Mouse (Mus musculus) liver, adult 2 months (tissue): Measurements from ENCODE around the gene Limd1. TPM values are rescaled to one million over a fixed set of nuclear protein-coding genes. Genes with fewer than 3 reads are reported as not detected.

Experiments
- DNase-seq: peaks from one replicate; pipeline ENCODE4 v3.0.0-alpha.2; 2011; ENCODE audit warnings: low read depth, low spot score; ENCODE audit errors: extremely low read depth
- H3K27ac ChIP-seq: fragments of 200-500 bp; replicated peaks from 2 replicates; pipeline ENCODE4 v1.5.1; 2012; ENCODE audit warnings: low read depth, mild to moderate bottlenecking, control low read depth, inconsistent platforms, low read length; ENCODE audit not compliant: insufficient read depth
- H3K27me3 ChIP-seq: fragments of 200-500 bp; 2 replicates; pipeline ENCODE4 v1.6.1; 2012; ENCODE audit warnings: mild to moderate bottlenecking, moderate library complexity, low read length, inconsistent platforms; ENCODE audit not compliant: control insufficient read depth, insufficient read depth
- H3K36me3 ChIP-seq: fragments of 200-500 bp; 2 replicates; pipeline ENCODE4 v1.6.1; 2012; ENCODE audit warnings: low read length, inconsistent platforms; ENCODE audit not compliant: control insufficient read depth, insufficient read depth
- H3K4me1 ChIP-seq: fragments of 200-500 bp; 2 replicates; pipeline ENCODE4 v1.6.1; 2011; ENCODE audit warnings: low read length; ENCODE audit not compliant: control insufficient read depth, insufficient read depth
- H3K4me3 ChIP-seq: fragments of 200-500 bp; 2 replicates; pipeline ENCODE4 v1.5.1; 2011; ENCODE audit warnings: low read depth, mild to moderate bottlenecking, control low read depth, low read length, moderate library complexity; ENCODE audit not compliant: insufficient read depth
- H3K79me2 ChIP-seq: fragments of 200-500 bp; 2 replicates; pipeline ENCODE4 v1.6.1; 2012; ENCODE audit warnings: inconsistent platforms, mild to moderate bottlenecking, low read length, moderate library complexity; ENCODE audit not compliant: control insufficient read depth, insufficient read depth
- H3K9ac ChIP-seq: fragments of 200-500 bp; 2 replicates; pipeline ENCODE4 v1.6.1; 2012; ENCODE audit warnings: low read depth, mild to moderate bottlenecking, control low read depth, inconsistent platforms, low read length
- CTCF ChIP-seq: fragments of 200-500 bp; IDR thresholded peaks from 2 replicates; pipeline ENCODE4 v1.5.1; 2011; ENCODE audit warnings: low read depth, low read length, control low read depth
- POLR2A ChIP-seq: fragments of 200-500 bp; IDR thresholded peaks from 2 replicates; pipeline ENCODE4 v1.6.1; 2011; ENCODE audit warnings: low read length, control low read depth; ENCODE audit not compliant: insufficient read depth; ENCODE audit errors: extremely low read depth
- WGBS: fragments of 180-500 bp; shearing (Covaris S2); methylation state at CpG from one replicate; pipeline ENCODE4 v1.1.7; 2018; 5-methylcytosine and 5-hydroxymethylcytosine counted together
- polyA plus RNA-seq: library from polyadenylated mRNA; depleted of rRNA; stranded (reverse); fragments of >200 nt; gene quantifications from 2 replicates; pipeline ENCODE4 v1.2.3, GENCODE M21; 2012
- total RNA-seq: library from RNA; depleted of rRNA; stranded (reverse); fragments of >200 nt; gene quantifications from 2 replicates; pipeline ENCODE4 v1.2.3, GENCODE M21; 2014

Gene Limd1
- total and polyA plus RNA-seq, 2 experiments = 19.7 to 24.6 TPM

DNA sequence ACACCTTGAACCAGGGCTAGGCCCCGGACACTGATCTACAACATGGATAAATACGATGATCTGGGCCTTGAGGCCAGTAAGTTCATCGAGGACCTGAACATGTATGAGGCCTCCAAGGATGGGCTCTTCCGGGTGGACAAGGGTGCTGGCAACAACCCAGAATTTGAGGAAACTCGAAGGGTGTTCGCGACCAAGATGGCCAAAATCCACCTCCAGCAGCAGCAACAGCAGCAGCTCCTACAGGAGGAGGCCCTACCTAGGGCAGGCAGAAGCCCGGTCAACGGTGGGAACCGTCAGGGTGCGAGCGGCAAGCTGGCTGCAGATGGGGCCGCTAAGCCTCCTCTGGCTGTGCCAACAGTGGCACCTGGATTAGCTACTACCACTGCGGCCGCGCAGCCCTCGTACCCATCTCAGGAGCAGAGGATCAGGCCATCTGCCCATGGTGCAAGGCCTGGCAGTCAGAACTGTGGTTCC lies 727 bp downstream of the Limd1 start:
- peaks cover 26% of the 10 kb centered on the region for H3K4me1 ChIP-seq
- H3K36me3 ChIP-seq = peaks cover 2% of the 10 kb centered on the region; the same call in 1 of the 2 replicates
- DNase-seq = peak; percentile 37

DNA sequence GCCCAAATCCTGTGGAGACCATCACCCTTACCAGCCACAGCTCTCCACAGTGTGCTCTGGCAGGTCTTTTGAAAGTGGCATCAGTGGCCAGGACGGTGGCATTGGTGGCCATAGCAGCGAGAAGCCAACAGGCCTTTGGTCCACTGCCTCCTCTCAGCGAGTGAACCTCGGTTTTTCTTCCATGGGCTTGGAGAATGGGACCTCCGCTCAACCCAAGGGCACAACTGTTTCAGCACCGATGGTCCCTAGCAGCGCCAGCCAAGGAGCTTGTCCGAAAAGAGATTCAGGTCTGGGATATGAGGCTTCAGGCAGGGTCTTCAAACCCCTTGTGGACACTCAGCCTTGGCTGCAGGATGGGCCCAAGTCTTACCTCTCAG lies 1.4 kb downstream of the Limd1 start:
- Histone ChIP-seq H3K27ac (no peak overlapping the region), H3K4me1 (peaks cover 26% of the 10 kb centered on the region), H3K27me3 (no peaks in the 10 kb centered on the region), H3K4me3 (0 out of 2 replicates have a peak overlapping the region, but pooled peaks have one; percentile 2), H3K79me2 (peaks cover 39% of the 10 kb centered on the region), H3K9ac (no peak overlapping the region; the same call in 1 of the 2 replicates), H3K36me3 (peaks cover 2% of the 10 kb centered on the region; the same call in 1 of the 2 replicates)
- WGBS = 69% methylated on average over 8 of the region's 8 CpGs
- TF ChIP-seq POLR2A = no peak
- no peak for TF ChIP-seq CTCF
- no peak for DNase-seq

More for the DNA sequence above, 727 bp downstream of the Limd1 start:
- Histone ChIP-seq H3K79me2 (peaks cover 33% of the 10 kb centered on the region), H3K9ac (peak overlapping the region; percentile 94), H3K4me3 (peak overlapping the region; percentile 96), H3K27me3 (no peaks in the 10 kb centered on the region), H3K27ac (peak overlapping the region; percentile 94)
- WGBS = 4% methylated on average over 17 of the region's 17 CpGs
- TF ChIP-seq CTCF = no peak
- no peak for TF ChIP-seq POLR2A

DNA sequence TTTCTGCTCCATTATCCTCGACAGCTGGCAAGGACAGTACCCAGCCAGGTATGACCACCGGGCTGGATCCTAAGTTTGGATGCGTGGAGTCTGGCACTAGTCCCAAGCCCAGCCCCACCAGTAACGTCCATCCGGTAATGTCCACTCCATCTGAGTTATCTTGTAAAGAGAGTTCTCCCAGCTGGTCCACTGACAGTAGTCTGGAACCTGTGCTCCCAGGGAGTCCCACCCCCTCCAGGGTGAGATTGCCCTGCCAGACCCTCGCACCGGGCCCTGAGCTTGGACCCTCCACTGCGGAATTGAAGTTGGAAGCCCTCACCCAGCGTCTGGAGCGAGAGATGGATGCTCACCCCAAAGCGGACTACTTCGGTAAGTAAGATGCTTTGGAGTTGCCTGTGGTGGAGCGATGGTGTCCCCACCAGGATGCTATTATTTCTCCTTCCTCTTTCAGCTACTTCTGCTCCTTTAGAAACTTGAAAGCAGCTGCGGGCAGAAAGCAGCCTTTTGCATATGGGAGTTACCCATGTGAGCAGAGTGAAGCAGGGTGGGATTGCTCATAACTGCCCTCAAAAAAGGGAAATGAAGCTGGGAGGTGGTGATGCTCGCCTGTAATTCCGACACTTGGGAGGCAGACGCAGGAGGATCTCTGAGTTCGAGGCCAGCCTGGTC lies 1.9 kb downstream of the Limd1 start:
- Histone ChIP-seq H3K4me3 (peak overlapping the region; percentile 19), H3K79me2 (peaks cover 40% of the 10 kb centered on the region), H3K27me3 (no peaks in the 10 kb centered on the region), H3K27ac (no peak overlapping the region), H3K36me3 (peaks cover 2% of the 10 kb centered on the region; the same call in 1 of the 2 replicates), H3K9ac (no peak overlapping the region), H3K4me1 (peaks cover 26% of the 10 kb centered on the region)
- no peak for TF ChIP-seq CTCF
- no peak for TF ChIP-seq POLR2A
- WGBS = 71% methylated on average over 18 of the region's 18 CpGs
- no peak for DNase-seq

DNA sequence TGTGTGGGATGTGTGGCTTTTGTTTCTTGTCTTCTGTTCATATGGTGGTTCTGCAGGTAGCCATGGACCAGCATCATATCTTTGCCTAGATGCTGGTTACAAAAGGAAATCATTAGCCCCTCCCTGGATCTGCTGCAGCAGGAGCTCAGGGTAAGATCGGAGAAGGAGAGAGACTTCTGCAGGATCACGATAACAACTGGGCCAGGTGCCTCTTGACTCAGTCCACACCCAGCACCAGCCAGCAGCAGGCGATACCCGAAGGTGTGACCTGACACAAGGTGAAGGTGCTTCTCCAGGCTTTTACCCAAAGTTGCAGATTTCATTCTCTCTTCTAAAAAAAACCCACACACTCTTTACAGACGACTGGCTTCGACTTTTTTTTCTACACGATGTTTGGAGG lies 2.6 kb downstream of the Limd1 start:
- WGBS = 53% methylated on average over 7 of the region's 7 CpGs
- no peak overlapping the region for H3K9ac ChIP-seq
- no peak for TF ChIP-seq CTCF
- no peak for TF ChIP-seq POLR2A

DNA sequence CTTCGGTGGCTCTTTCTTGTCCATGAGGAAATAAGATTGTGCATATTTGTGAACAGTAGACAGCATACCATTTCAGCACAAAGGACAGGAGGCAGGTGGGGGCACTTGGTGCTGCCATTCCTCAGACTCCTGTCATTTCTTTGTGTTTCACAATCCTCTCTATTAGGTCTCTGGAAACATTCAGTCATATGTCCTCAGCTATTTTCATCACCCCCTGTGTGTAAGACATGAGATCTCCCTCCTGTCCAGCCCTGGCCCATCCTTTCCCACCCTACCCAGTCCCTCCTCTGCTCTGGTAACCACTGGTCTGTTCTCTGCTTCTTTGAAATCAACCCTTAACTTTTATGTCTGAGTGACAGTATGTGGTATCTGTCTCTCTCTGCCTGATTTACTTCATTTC lies 5.1 kb downstream of the Limd1 start:
- H3K79me2 ChIP-seq = peaks cover 47% of the 10 kb centered on the region
- H3K27ac ChIP-seq = no peak overlapping the region
- H3K4me3 ChIP-seq = no peak overlapping the region
- WGBS = 88% methylated on average over 1 of the region's 1 CpGs
- H3K4me1 ChIP-seq = peaks cover 31% of the 10 kb centered on the region
- no peak for TF ChIP-seq CTCF
- no peak for TF ChIP-seq POLR2A
- no peak overlapping the region for H3K9ac ChIP-seq
- no peak for DNase-seq
- peaks cover 2% of the 10 kb centered on the region; the same call in 1 of the 2 replicates for H3K36me3 ChIP-seq
- H3K27me3 ChIP-seq = no peaks in the 10 kb centered on the region

More for the DNA sequence above, 2.6 kb downstream of the Limd1 start:
- Histone ChIP-seq H3K79me2 (peaks cover 40% of the 10 kb centered on the region), H3K36me3 (peaks cover 2% of the 10 kb centered on the region; the same call in 1 of the 2 replicates), H3K4me3 (no peak overlapping the region), H3K4me1 (peaks cover 26% of the 10 kb centered on the region), H3K27ac (no peak overlapping the region), H3K27me3 (no peaks in the 10 kb centered on the region)
- DNase-seq = no peak

DNA sequence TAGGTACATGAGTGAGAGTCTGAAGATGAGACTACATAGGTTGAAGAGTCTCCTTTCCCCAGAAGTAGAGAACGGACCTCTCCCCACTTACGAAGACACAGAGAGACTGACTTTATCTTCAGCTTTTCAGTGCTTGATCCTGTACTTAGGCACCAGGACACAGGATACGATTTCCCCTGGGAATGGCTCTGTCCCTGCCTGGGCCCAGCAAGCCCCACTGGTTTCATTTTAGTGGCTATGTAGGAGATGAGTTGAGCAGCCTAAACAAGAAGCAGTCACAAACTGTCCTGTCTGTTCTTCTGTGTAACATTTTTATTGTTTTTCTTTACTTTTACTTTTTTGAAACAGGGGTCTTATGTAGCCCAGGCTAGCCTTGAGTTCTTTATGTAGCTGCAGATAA lies 6.3 kb downstream of the Limd1 start:
- Histone ChIP-seq H3K4me1 (peaks cover 25% of the 10 kb centered on the region), H3K27ac (no peak overlapping the region)

More for the DNA sequence above, 6.3 kb downstream of the Limd1 start:
- Histone ChIP-seq H3K36me3 (peaks cover 2% of the 10 kb centered on the region; the same call in 1 of the 2 replicates), H3K4me3 (no peak overlapping the region), H3K27me3 (no peaks in the 10 kb centered on the region), H3K9ac (no peak overlapping the region), H3K79me2 (peaks cover 43% of the 10 kb centered on the region)
- no peak for DNase-seq
- WGBS = 95% methylated on average over 3 of the region's 3 CpGs
- TF ChIP-seq CTCF (no peak), POLR2A (no peak)
